Comparison of ENCODE assay signal across 26 mouse cellular contexts in the genomic region with DNA sequence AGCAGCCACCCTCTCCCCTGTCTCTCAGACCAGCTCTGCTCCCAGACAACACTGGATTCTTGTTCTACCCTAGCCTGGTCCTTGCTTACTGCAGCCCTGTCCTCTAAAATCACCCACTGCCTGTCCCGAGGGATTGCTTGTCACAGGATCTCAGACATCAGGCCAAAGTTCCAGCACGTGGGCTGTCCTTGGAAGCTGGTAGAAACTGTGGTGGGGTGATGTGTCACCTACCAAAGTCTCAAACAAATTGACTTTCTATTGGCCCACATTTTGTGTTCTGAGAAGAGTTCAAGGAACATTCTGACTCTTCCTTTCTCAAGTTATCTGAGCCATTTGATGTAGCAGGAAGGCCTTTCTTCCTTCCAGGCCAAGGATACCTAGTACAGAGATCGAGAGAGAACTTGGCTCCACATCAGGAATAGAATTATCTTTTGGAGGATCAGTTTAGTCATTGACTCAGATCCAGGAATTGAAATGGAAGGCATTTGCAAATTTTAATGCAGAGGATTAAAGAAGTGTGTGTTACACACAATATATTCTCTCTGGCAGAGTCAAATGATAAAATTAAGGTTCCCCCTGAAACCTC. TPM values are rescaled to one million over a fixed set of nuclear protein-coding genes. Genes with fewer than 3 reads are reported as not detected.
A peak's percentile ranks its signal among the peaks of the same experiment; 100 is the strongest.
DNase-seq lines count a peak whose midpoint lies in the region; ATAC-seq lines count a peak whose summit lies in the region.
"Had no signal": no experiment of that assay in that cellular context is flagged by ENCODE, and none has a peak within 500 bp of the region (broad histone marks: within the 10 kb centered on the region; RNA-seq: fewer than 3 reads in every experiment).

No protein-coding gene starts in this region.

- WGBS in hindbrain, embryonic 14.5 days: 82% methylated on average over 3 of the region's 3 CpGs

- peak; percentile 27; the same call in 1 of the 2 replicates for ATAC-seq in frontal cortex, adult (ENCODE audit: low TSS enrichment)
- ATAC-seq in hindbrain, embryonic 14.5 days (ENCODE audit: low FRiP score): no peak
- ATAC-seq: CD4-positive, CD25-positive, alpha-beta regulatory T cell, adult 4 months; forebrain, embryonic 16.5 days; intestine, postnatal 0 days; midbrain, embryonic 13.5 days had no signal

- H3K4me1 ChIP-seq in hindbrain, embryonic 14.5 days (replicated peaks; ENCODE audit: control insufficient read depth, insufficient read depth, low read length): no peaks in the 10 kb centered on the region
- H3K4me1 ChIP-seq: forebrain, embryonic 10.5 days; kidney, embryonic 15.5 days; limb, embryonic 13.5 days; liver, embryonic 15.5 days; midbrain, embryonic 13.5 days had no signal

- no peaks in the 10 kb centered on the region for H3K36me3 ChIP-seq in hindbrain, embryonic 14.5 days (replicated peaks; ENCODE audit: control insufficient read depth, insufficient read depth)
- H3K36me3 ChIP-seq: forebrain, embryonic 10.5 days; kidney, embryonic 15.5 days; limb, embryonic 13.5 days; liver, embryonic 15.5 days; midbrain, embryonic 13.5 days had no signal

- DNase-seq in frontal cortex, postnatal 10 days (ENCODE audit: low spot score in 2 of 2): no peak
- DNase-seq in left cerebral cortex, postnatal 25 days (ENCODE audit: low spot score in 2 of 2): peak; percentile 20 to 58
- DNase-seq in left cerebral cortex, adult 8-10 months (ENCODE audit: low spot score in 2 of 2): no peak
- DNase-seq in adrenal gland, adult 8-10 months: peak; percentile 49
- peak; percentile 27 to 43 for DNase-seq in adrenal gland, postnatal 36 days
- no peak for DNase-seq in hindbrain, embryonic 14.5 days (ENCODE audit: low spot score)
- DNase-seq: cerebellum, adult 11-12 months; cerebellum, postnatal 10 days; gastrocnemius, adult 2 months; kidney, postnatal 36 days had no signal

- no peaks in the 10 kb centered on the region for H3K9me3 ChIP-seq in hindbrain, embryonic 14.5 days (ENCODE audit: control insufficient read depth, low read length)
- H3K9me3 ChIP-seq: forebrain, embryonic 10.5 days; kidney, embryonic 15.5 days; limb, embryonic 13.5 days; liver, embryonic 15.5 days; midbrain, embryonic 13.5 days had no signal

- no peak overlapping the region for H3K4me3 ChIP-seq in hindbrain, embryonic 14.5 days (replicated peaks; ENCODE audit: low read length)
- H3K4me3 ChIP-seq: forebrain, embryonic 10.5 days; gastrocnemius, adult 2 months; kidney, embryonic 15.5 days; limb, embryonic 13.5 days; liver, embryonic 15.5 days; midbrain, embryonic 13.5 days had no signal

- H3K27ac ChIP-seq in hindbrain, embryonic 14.5 days: no peak overlapping the region
- H3K27ac ChIP-seq: forebrain, embryonic 10.5 days; gastrocnemius, adult 2 months; kidney, embryonic 15.5 days; limb, embryonic 13.5 days; liver, embryonic 15.5 days; midbrain, embryonic 13.5 days; stomach, postnatal 0 days had no signal

- no peak overlapping the region for H3K9ac ChIP-seq in hindbrain, embryonic 14.5 days
- H3K9ac ChIP-seq: kidney, embryonic 15.5 days; limb, embryonic 13.5 days; liver, embryonic 15.5 days; midbrain, embryonic 13.5 days had no signal

- H3K27me3 ChIP-seq in hindbrain, embryonic 14.5 days (ENCODE audit: control insufficient read depth, insufficient read depth, low read length): no peaks in the 10 kb centered on the region
- H3K27me3 ChIP-seq: kidney, embryonic 15.5 days; limb, embryonic 13.5 days; liver, embryonic 15.5 days; midbrain, embryonic 13.5 days had no signal

- H3K4me2 ChIP-seq in hindbrain, embryonic 14.5 days (replicated peaks): no peak overlapping the region
- H3K4me2 ChIP-seq: heart, embryonic 11.5 days; kidney, embryonic 15.5 days; limb, embryonic 13.5 days; liver, embryonic 15.5 days; midbrain, embryonic 13.5 days had no signal

- intact Hi-C loops in left cerebral cortex, postnatal 25 days (cut with DNase I): loop anchor here (2.0 to 10.0 kb wide), 2 partner anchors 48 to 226 kb away; no protein-coding TSS in a partner anchor

RNA-seq across cellular contexts. Expression of gene Il1b, which starts 9.9 kb away (rescaled TPM):
- total RNA-seq in left cerebral cortex, postnatal 25 days (2021): not detected
- total RNA-seq in left cerebral cortex, adult 8-10 months (2022): under 1 TPM; 0.36 to 0.81 (median 0.56) TPM
- 1 to 10 TPM in 3 of 4 experiments, under 1 TPM in 1; 0.87 to 2.7 (median 1.8) TPM for total RNA-seq in adrenal gland, adult 8-10 months (2022)
- total RNA-seq in adrenal gland, postnatal 36 days (2021): 1 to 10 TPM in 1 of 2 experiments, under 1 TPM in 1; 0.82 to 1.7 TPM
- not detected in 2 replicates for polyA plus RNA-seq in hindbrain, embryonic 14.5 days (2014; fragmentation: Nextera tagmentation; extraction: Ambion mirVana)
- total RNA-seq: gastrocnemius, adult 2 months; left cerebral cortex, postnatal 10 days had no signal
- polyA plus RNA-seq: forebrain, embryonic 10.5 days; forebrain, embryonic 16.5 days; heart, embryonic 11.5 days; hindbrain, embryonic 11.5 days; kidney, embryonic 15.5 days; lung, embryonic 16.5 days; midbrain, embryonic 13.5 days had no signal

RNA-seq across cellular contexts. Expression of gene Il1a, which starts 51.3 kb away (rescaled TPM):
- 1 to 10 TPM in 1 of 2 experiments, under 1 TPM in 1; 0.39 to 1.0 TPM for total RNA-seq in left cerebral cortex, postnatal 25 days (2021)
- total RNA-seq in left cerebral cortex, adult 8-10 months (2022): 1 to 10 TPM in 2 of 4 experiments, under 1 TPM in 2; 0.70 to 1.0 (median 0.87) TPM
- not detected for total RNA-seq in adrenal gland, adult 8-10 months (2022)
- under 1 TPM in 1 of 2 experiments, not detected in 1; 0.17 TPM for total RNA-seq in adrenal gland, postnatal 36 days (2021)
- 0.14 and 0.31 TPM in 2 replicates for polyA plus RNA-seq in hindbrain, embryonic 14.5 days (2014; fragmentation: Nextera tagmentation; extraction: Ambion mirVana)
- total RNA-seq: gastrocnemius, adult 2 months; gastrocnemius, postnatal 4 days had no signal
- polyA plus RNA-seq: CD4-positive, CD25-positive, alpha-beta regulatory T cell, adult 4 months; embryonic facial prominence, embryonic 11.5 days; forebrain, embryonic 10.5 days; lung, embryonic 16.5 days had no signal

Comparison
In these comparisons a context has a peak if more than half of its experiments do, and no peak if none do; other contexts are left out.
1. DNase-seq: peak in left cerebral cortex, postnatal 25 days (2 of 2), adrenal gland, adult 8-10 months (single experiment) and adrenal gland, postnatal 36 days (2 of 2); none in frontal cortex, postnatal 10 days (0 of 2), left cerebral cortex, adult 8-10 months (0 of 2) and hindbrain, embryonic 14.5 days (single experiment).